Mouse (Mus musculus) neural tube, embryonic 12.5 days (tissue): ENCODE data around the gene Nos1ap. TPM values are rescaled to one million over a fixed set of nuclear protein-coding genes. Genes with fewer than 3 reads are reported as not detected.

Experiments used
- ATAC-seq: fragments of 200-750 bp; cut with Nextera tagmentation; 2 replicates; pipeline ENCODE4 v1.8.0; 2017; ENCODE audit warnings: low read depth, mild to moderate bottlenecking, moderate TSS enrichment, moderate library complexity; ENCODE audit not compliant: low FRiP score
- H3K27ac ChIP-seq: fragments of 300-500 bp; sonication (generic); 2 replicates; pipeline ENCODE4 v1.5.1; 2016
- H3K27me3 ChIP-seq: fragments of 300-500 bp; sonication (generic); replicated peaks from 2 replicates; pipeline ENCODE4 v1.6.1; 2016; ENCODE audit warnings: mild to moderate bottlenecking
- H3K36me3 ChIP-seq: fragments of 300-500 bp; sonication (generic); 2 replicates; pipeline ENCODE4 v1.6.1; 2016; ENCODE audit warnings: mild to moderate bottlenecking
- H3K4me1 ChIP-seq: fragments of 300-500 bp; sonication (generic); 2 replicates; pipeline ENCODE4 v1.6.1; 2016
- H3K4me2 ChIP-seq: fragments of 300-500 bp; sonication (generic); replicated peaks from 2 replicates; pipeline ENCODE4 v1.6.1; 2016; ENCODE audit warnings: mild to moderate bottlenecking
- H3K4me3 ChIP-seq: fragments of 300-500 bp; sonication (generic); 2 replicates; pipeline ENCODE4 v1.5.1; 2016
- H3K9ac ChIP-seq: fragments of 300-500 bp; sonication (generic); 2 replicates; pipeline ENCODE4 v1.6.1; 2016; ENCODE audit warnings: mild to moderate bottlenecking
- H3K9me3 ChIP-seq: fragments of 300-500 bp; sonication (generic); 2 replicates; pipeline ENCODE4 v1.6.1; 2016; ENCODE audit warnings: mild to moderate bottlenecking
- WGBS: fragments of 180-500 bp; shearing (Covaris S2); methylation state at CpG from one replicate; pipeline ENCODE4 v1.1.7; 2016; 5-methylcytosine and 5-hydroxymethylcytosine counted together
- polyA plus RNA-seq: library from polyadenylated mRNA; unstranded; fragments of >200 nt; fragmentation: Nextera tagmentation; extraction: Ambion mirVana; gene quantifications from 2 replicates; pipeline ENCODE4 v1.2.1, GENCODE M21; 2016

Gene Nos1ap
- polyA plus RNA-seq, 1 experiment from 2014 or later = 19.7 TPM

- Histone ChIP-seq H3K27me3 (no peaks in the 10 kb centered on the region), H3K4me1 (no peaks in the 10 kb centered on the region), H3K9me3 (0 out of 2 replicates have a peak, but pooled peaks cover 5% of the 10 kb centered on the region), H3K4me3 (no peak overlapping the region), H3K36me3 (no peaks in the 10 kb centered on the region), H3K9ac (no peak overlapping the region), H3K4me2 (no peak overlapping the region), H3K27ac (no peak overlapping the region)
- ATAC-seq = no peak
- WGBS = 91% methylated on average over 6 of the region's 6 CpGs
Measured at GRCm38 (mm10) chr1:170556696-170557095, 33.0 kb downstream of the Nos1ap start.

- Histone ChIP-seq H3K4me3 (no peak overlapping the region), H3K27me3 (no peaks in the 10 kb centered on the region), H3K9ac (no peak overlapping the region), H3K9me3 (0 out of 2 replicates have a peak, but pooled peaks cover 5% of the 10 kb centered on the region), H3K4me1 (no peaks in the 10 kb centered on the region), H3K27ac (no peak overlapping the region), H3K4me2 (no peak overlapping the region), H3K36me3 (no peaks in the 10 kb centered on the region)
- WGBS = 87% methylated on average over 3 of the region's 3 CpGs
- no peak for ATAC-seq
Measured at GRCm38 (mm10) chr1:170554939-170555293, 34.7 kb downstream of the Nos1ap start.

GRCm38 (mm10) chr1:170554235-170554938 lies 35.3 kb downstream of the Nos1ap start:
- Histone ChIP-seq H3K4me1 (no peaks in the 10 kb centered on the region), H3K27ac (no peak overlapping the region), H3K27me3 (no peaks in the 10 kb centered on the region), H3K36me3 (no peaks in the 10 kb centered on the region), H3K9me3 (0 out of 2 replicates have a peak, but pooled peaks cover 5% of the 10 kb centered on the region), H3K4me2 (no peak overlapping the region), H3K9ac (no peak overlapping the region), H3K4me3 (no peak overlapping the region)
- no peak for ATAC-seq
- 97% methylated on average over 4 of the region's 4 CpGs for WGBS

- no peak for ATAC-seq
- Histone ChIP-seq H3K4me2 (no peak overlapping the region), H3K4me1 (no peaks in the 10 kb centered on the region), H3K4me3 (no peak overlapping the region), H3K9me3 (0 out of 2 replicates have a peak, but pooled peaks cover 5% of the 10 kb centered on the region), H3K27ac (no peak overlapping the region), H3K36me3 (no peaks in the 10 kb centered on the region), H3K27me3 (no peaks in the 10 kb centered on the region), H3K9ac (no peak overlapping the region)
- WGBS = 55% methylated on average over 8 of the region's 8 CpGs
Measured at GRCm38 (mm10) chr1:170550649-170551440, 38.8 kb downstream of the Nos1ap start.

- Histone ChIP-seq H3K9ac (no peak overlapping the region), H3K4me3 (no peak overlapping the region), H3K27me3 (no peaks in the 10 kb centered on the region), H3K9me3 (0 out of 2 replicates have a peak, but pooled peaks cover 5% of the 10 kb centered on the region), H3K27ac (no peak overlapping the region), H3K4me1 (no peaks in the 10 kb centered on the region), H3K4me2 (no peak overlapping the region), H3K36me3 (no peaks in the 10 kb centered on the region)
- 83% methylated on average over 9 of the region's 9 CpGs for WGBS
- ATAC-seq = no peak
Measured at GRCm38 (mm10) chr1:170549059-170549458, 40.6 kb downstream of the Nos1ap start.

- H3K27me3 ChIP-seq = no peaks in the 10 kb centered on the region
- ATAC-seq = no peak
- WGBS = 95% methylated on average over 14 of the region's 14 CpGs
Measured at GRCm38 (mm10) chr1:170548192-170548795, 41.4 kb downstream of the Nos1ap start.

GRCm38 (mm10) chr1:170546297-170546696 lies 43.4 kb downstream of the Nos1ap start:
- Histone ChIP-seq H3K9me3 (no peaks in the 10 kb centered on the region), H3K27me3 (no peaks in the 10 kb centered on the region), H3K36me3 (no peaks in the 10 kb centered on the region), H3K4me1 (no peaks in the 10 kb centered on the region), H3K4me3 (no peak overlapping the region), H3K27ac (no peak overlapping the region), H3K9ac (no peak overlapping the region), H3K4me2 (no peak overlapping the region)
- ATAC-seq = no peak
- WGBS = 90% methylated on average over 4 of the region's 4 CpGs

More at GRCm38 (mm10) chr1:170548192-170548795, 41.4 kb downstream of the Nos1ap start:
- H3K36me3 ChIP-seq = no peaks in the 10 kb centered on the region
- 0 out of 2 replicates have a peak, but pooled peaks cover 5% of the 10 kb centered on the region for H3K9me3 ChIP-seq
- H3K4me1 ChIP-seq = no peaks in the 10 kb centered on the region
- no peak overlapping the region for H3K4me3 ChIP-seq
- H3K27ac ChIP-seq = no peak overlapping the region
- H3K4me2 ChIP-seq = no peak overlapping the region
- H3K9ac ChIP-seq = no peak overlapping the region

- Histone ChIP-seq H3K27me3 (no peaks in the 10 kb centered on the region), H3K9me3 (no peaks in the 10 kb centered on the region), H3K9ac (no peak overlapping the region), H3K4me3 (no peak overlapping the region), H3K36me3 (no peaks in the 10 kb centered on the region), H3K4me1 (no peaks in the 10 kb centered on the region), H3K27ac (no peak overlapping the region), H3K4me2 (no peak overlapping the region)
- ATAC-seq = no peak
- 92% methylated on average over 6 of the region's 6 CpGs for WGBS
Measured at GRCm38 (mm10) chr1:170545286-170545685, 44.4 kb downstream of the Nos1ap start.

GRCm38 (mm10) chr1:170539507-170539906 lies 50.2 kb downstream of the Nos1ap start:
- Histone ChIP-seq H3K27me3 (no peaks in the 10 kb centered on the region), H3K27ac (no peak overlapping the region), H3K4me3 (no peak overlapping the region), H3K9me3 (no peaks in the 10 kb centered on the region), H3K9ac (no peak overlapping the region), H3K36me3 (no peaks in the 10 kb centered on the region), H3K4me2 (no peak overlapping the region), H3K4me1 (no peaks in the 10 kb centered on the region)
- no peak for ATAC-seq
- 94% methylated on average over 3 of the region's 3 CpGs for WGBS

- H3K27me3 ChIP-seq = no peaks in the 10 kb centered on the region
- H3K9ac ChIP-seq = no peak overlapping the region
- 94% methylated on average over 9 of the region's 9 CpGs for WGBS
- H3K9me3 ChIP-seq = no peaks in the 10 kb centered on the region
- no peak for ATAC-seq
- H3K4me3 ChIP-seq = no peak overlapping the region
- no peak overlapping the region for H3K4me2 ChIP-seq
- no peaks in the 10 kb centered on the region for H3K36me3 ChIP-seq
- H3K27ac ChIP-seq = no peak overlapping the region
- no peaks in the 10 kb centered on the region for H3K4me1 ChIP-seq
Measured at GRCm38 (mm10) chr1:170538481-170539061, 51.1 kb downstream of the Nos1ap start.

- Histone ChIP-seq H3K9ac (no peak overlapping the region), H3K4me3 (no peak overlapping the region), H3K4me1 (no peaks in the 10 kb centered on the region), H3K36me3 (no peaks in the 10 kb centered on the region), H3K27me3 (no peaks in the 10 kb centered on the region), H3K27ac (no peak overlapping the region), H3K9me3 (no peaks in the 10 kb centered on the region), H3K4me2 (no peak overlapping the region)
- WGBS = 94% methylated on average over 3 of the region's 3 CpGs
- no peak for ATAC-seq
Measured at GRCm38 (mm10) chr1:170536344-170536743, 53.3 kb downstream of the Nos1ap start.

GRCm38 (mm10) chr1:170535221-170535620 lies 54.4 kb downstream of the Nos1ap start:
- H3K27me3 ChIP-seq = no peaks in the 10 kb centered on the region
- H3K4me2 ChIP-seq = no peak overlapping the region
- H3K4me3 ChIP-seq = no peak overlapping the region
- ATAC-seq = no peak
- 87% methylated on average over 2 of the region's 2 CpGs for WGBS
- H3K36me3 ChIP-seq = no peaks in the 10 kb centered on the region
- H3K27ac ChIP-seq = no peak overlapping the region
- H3K4me1 ChIP-seq = no peaks in the 10 kb centered on the region
- H3K9me3 ChIP-seq = no peaks in the 10 kb centered on the region
- H3K9ac ChIP-seq = no peak overlapping the region
